Mouse (Mus musculus) Patski (cell line): ENCODE results near the gene Mtus2. TPM values are rescaled to one million over a fixed set of nuclear protein-coding genes. Genes with fewer than 3 reads are reported as not detected.

Experiments
- ATAC-seq: fragments of 100-300 bp; one replicate; pipeline ENCODE4 v1.8.0; 2021
- CTCF ChIA-PET: fragments of 350-600 bp; sonication (Branson Sonifier 250); formaldehyde crosslinking; loops from one replicate; lab custom pipeline; 2022; ENCODE audit warnings: inconsistent platforms; lab: Charles Lee
- POLR2A ChIA-PET: fragments of 350-600 bp; sonication (Branson Sonifier 250); formaldehyde crosslinking; loops from one replicate; lab custom pipeline; 2022; ENCODE audit warnings: antibody characterized with exemption, inconsistent platforms; lab: Charles Lee
- DNase-seq: peaks from one replicate; pipeline ENCODE4 v3.0.0-alpha.2; 2011; ENCODE audit warnings: low read depth, low spot score
- H3K27me3 ChIP-seq: fragments of 371-371 bp; one replicate; pipeline ENCODE4 v1.5.1; 2021
- CTCF ChIP-seq: fragments of 100-300 bp; IDR thresholded peaks from one replicate; pipeline ENCODE4 v1.5.1; 2021
- in situ Hi-C: fragments of 300-500 bp; cut with MboI; formaldehyde crosslinking; loops from 3 replicates; pipeline ENCODE4 v1.11.1; 2018; ENCODE audit warnings: low pct_unique_long_range_greater_than_20kb, mixed read lengths
- polyA plus RNA-seq: library from polyadenylated mRNA; unstranded; gene quantifications from one replicate; pipeline ENCODE4 v1.2.3, GENCODE M21; 2021

The Mtus2 gene
- polyA plus RNA-seq, 1 experiment from 2014 or later, result 1.3 TPM

DNA sequence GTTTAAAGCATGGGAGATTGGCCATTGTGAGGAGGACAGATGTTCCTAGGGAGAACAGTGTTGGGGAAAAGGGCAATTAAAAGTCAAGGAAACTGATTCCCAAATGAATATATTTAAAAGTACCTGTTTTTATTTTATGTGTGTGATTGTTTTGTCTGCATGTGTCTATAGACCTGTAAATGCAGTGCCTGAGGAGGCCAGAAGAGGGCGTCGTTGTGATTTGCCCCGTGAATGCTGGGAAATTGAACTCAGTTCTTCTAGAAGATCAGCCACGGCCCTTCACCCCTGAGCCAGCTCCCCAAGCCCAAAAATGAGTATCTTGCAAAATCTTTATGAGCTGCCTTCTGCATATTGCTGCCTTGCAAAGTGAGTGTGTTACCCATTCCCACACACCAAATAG lies 33.2 kb downstream of the Mtus2 start:
- no peaks in the 10 kb centered on the region for H3K27me3 ChIP-seq
- ChIA-PET CTCF (no interaction called here), POLR2A (no interaction called here)
- DNase-seq, result no peak
- TF ChIP-seq CTCF, result no peak
- in situ Hi-C loops, result no loop called here
- ATAC-seq, result no peak

DNA sequence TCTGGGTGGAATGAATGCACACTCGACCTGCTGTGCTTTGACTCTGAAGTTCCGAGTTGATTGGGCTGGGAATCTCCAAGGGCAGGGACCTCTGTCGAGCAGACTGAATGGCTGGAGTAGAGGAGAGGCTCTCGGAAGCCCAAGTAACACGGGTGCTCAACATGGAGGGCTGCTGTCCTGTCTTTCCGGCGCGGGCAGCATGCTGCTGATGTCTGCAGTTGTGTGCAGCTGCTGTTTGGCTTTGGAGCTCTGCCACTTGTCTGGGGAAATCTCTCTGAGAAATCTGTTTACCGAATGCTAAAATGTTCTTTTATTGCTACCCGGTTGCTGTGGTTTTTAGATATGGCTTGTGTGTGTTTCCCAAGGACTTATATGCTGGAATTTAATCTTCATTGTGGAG lies 33.7 kb downstream of the Mtus2 start:
- DNase-seq, result no peak
- in situ Hi-C loops, result no loop called here
- no peak for TF ChIP-seq CTCF

DNA sequence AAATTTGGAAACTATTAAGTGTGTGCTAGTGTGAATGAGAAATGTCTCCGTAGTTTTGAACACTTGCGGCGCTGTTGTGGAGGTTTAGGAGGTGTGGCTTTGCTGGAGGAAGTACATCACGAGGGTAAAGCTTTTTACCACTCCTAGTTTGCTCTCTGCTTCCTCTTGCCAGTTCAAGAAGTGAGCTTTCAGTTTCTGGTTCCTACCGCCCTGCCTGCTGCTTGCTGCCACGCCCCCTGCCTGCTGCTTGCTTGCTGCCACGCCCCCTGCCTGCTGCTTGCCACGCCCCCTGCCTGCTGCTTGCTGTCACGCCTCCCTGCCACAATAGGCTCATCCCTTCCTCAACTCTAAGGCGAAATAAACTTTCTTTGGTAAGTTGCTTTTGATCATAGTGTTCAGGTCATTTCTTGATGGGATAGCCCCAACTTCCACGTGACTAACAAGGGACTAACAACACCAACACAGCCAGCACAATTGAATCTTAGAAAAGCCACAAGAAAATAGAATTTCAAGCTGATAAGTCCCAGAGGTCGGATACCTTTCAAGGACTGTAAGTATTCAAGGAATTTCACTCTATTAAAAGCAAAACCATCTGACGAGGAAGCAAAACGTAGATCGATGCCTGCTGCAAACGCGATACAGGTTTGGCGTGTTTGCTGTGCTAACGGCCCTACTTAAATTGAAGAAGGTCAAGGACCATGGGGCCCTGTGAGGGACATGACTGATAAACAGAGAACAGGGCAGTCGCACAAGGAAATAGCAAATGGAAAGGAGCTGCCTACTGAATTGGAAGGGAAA lies 35.7 kb downstream of the Mtus2 start:
- CTCF ChIA-PET, result interaction anchor here (1.1 kb wide), 1 partner anchor 10 kb away, joined by 3 read pairs; no protein-coding TSS in a partner anchor
- TF ChIP-seq CTCF, result no peak
- POLR2A ChIA-PET, result no interaction called here

More for the DNA sequence above, 33.7 kb downstream of the Mtus2 start:
- ChIA-PET POLR2A (no interaction called here), CTCF (no interaction called here)
- ATAC-seq, result no peak
- no peaks in the 10 kb centered on the region for H3K27me3 ChIP-seq

DNA sequence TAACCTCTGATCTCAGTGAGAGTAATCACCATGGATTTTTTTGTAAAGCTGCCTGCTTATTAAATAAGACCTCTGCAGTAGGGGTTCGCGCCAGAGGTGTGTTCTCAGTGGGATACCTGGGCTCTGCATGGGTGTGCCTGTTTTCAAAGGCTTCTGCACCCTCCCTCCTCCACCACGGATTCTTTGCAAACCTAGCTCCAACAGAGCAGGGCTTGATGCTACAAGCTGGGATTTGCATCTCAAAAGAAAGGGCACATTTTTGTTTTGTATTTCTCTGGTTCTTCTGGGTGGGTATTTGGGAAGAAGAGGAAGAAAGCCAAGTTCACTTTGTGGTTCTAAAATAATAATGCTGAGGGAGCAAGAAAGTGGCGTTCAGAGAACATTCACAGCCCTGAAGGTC lies 48.1 kb downstream of the Mtus2 start:
- in situ Hi-C loops, result no loop called here
- no peak for DNase-seq
- no peak for TF ChIP-seq CTCF
- POLR2A ChIA-PET, result no interaction called here
- CTCF ChIA-PET, result no interaction called here
- H3K27me3 ChIP-seq, result peaks cover 10% of the 10 kb centered on the region
- ATAC-seq, result no peak

More for the DNA sequence above, 35.7 kb downstream of the Mtus2 start:
- peak; percentile 1 for DNase-seq
- ATAC-seq, result peak; percentile 51
- in situ Hi-C loops, result no loop called here
- no peaks in the 10 kb centered on the region for H3K27me3 ChIP-seq

DNA sequence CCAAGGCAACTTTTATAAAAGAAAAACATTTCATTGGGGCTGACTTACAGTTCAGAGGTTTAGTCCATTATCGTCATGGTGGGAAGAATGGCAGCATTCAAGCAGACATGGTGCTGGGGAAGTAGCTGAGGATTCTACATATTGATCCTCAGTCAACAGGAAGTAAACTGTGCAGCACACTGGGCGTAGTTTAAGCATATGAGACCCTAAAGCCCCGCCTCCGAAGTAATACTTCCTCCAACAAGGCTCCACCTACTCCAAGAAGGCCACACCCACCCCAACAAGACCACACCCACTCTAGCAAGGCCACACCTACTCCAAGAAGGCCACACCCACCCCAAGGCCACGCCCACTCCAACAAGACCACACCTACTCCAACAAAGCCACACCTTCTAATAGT lies 55.0 kb downstream of the Mtus2 start:
- POLR2A ChIA-PET, result no interaction called here
- no peak for DNase-seq
- CTCF ChIA-PET, result no interaction called here
- no peak for ATAC-seq
- TF ChIP-seq CTCF, result no peak
- in situ Hi-C loops, result no loop called here
- peaks cover 9% of the 10 kb centered on the region for H3K27me3 ChIP-seq

DNA sequence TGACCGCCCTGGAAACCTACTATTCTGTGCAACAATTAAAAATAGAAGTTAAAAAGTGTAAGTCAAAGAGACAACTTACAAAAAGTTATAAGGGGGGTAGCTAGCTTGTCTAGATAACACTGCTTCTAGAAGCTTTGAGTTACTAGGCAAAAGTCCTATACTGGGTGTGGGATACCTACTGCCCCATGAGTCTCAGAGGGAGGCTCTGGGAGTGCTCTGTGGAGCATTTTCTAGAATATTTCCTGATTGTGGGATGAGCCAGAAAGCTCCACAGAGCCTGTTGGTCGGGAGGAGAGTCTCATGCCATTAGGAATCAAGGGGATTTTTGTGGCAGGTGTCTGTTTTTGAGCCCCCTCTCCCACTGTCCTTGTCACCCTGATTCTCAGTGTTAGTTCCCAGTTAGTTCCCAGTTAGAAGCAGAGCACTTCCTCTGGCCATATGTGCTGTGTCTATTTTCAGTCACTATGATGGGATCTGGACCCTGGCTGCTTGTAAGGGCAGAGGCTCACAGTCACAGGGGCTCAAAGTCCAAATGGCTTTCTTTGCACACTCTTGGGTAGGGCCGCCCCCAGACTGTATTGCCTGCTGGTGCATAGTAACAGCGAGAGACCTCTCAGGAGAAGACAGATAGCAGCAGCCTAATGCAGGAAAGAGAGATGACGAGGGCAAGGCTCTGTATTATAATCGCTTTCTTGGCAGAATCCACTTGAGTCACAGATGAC lies 57.2 kb downstream of the Mtus2 start:
- ChIA-PET CTCF (no interaction called here), POLR2A (no interaction called here)
- ATAC-seq (no peak), DNase-seq (no peak)
- H3K27me3 ChIP-seq, result peaks cover 13% of the 10 kb centered on the region
- in situ Hi-C loops, result no loop called here
- TF ChIP-seq CTCF, result no peak

DNA sequence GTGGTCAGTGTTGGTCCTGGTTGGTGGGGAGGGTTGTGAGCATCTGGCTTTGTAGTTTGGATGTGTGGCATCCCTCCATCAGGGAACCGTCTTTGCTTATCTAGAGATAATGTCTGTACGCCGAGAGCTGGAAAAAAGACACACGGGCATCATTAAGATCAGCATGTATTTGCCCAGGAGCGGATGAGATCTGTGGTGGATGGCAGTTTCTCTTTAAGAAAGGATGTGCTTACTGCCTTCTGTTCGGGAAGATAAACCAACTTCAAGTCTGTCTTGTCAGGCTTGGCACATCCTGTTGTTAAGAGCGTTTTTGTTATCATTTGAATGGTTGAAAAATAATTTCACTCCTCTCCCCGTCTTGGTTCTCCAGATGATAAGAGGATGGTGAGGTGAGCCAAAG lies 58.3 kb downstream of the Mtus2 start:
- TF ChIP-seq CTCF, result no peak
- DNase-seq (no peak), ATAC-seq (no peak)
- POLR2A ChIA-PET, result no interaction called here
- in situ Hi-C loops, result no loop called here
- H3K27me3 ChIP-seq, result peaks cover 16% of the 10 kb centered on the region
- CTCF ChIA-PET, result interaction anchor here (1.3 kb wide), 1 partner anchor 10 kb away, joined by 4 read pairs; no protein-coding TSS in a partner anchor

DNA sequence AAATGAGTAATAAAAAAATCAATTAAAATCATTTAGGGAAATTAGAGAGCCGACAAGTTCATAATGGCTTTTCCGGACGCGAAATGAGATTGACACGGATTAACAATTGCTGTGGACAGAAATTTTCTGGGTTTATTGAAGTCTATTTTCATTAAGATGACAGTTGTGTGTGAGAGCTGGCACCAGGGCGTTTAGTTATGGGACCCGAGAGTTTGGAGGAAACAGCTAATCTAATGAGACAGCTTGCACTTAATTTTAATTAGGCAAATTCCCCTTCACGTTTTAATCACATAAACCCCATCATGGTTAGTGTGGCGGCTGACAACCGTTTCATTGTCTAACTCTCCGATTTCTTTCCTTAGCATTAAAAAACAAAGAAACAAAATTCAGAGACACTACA lies 60.3 kb downstream of the Mtus2 start:
- CTCF ChIA-PET, result no interaction called here
- TF ChIP-seq CTCF, result no peak
- peaks cover 12% of the 10 kb centered on the region for H3K27me3 ChIP-seq
- no peak for ATAC-seq
- in situ Hi-C loops, result no loop called here
- DNase-seq, result no peak
- POLR2A ChIA-PET, result no interaction called here

DNA sequence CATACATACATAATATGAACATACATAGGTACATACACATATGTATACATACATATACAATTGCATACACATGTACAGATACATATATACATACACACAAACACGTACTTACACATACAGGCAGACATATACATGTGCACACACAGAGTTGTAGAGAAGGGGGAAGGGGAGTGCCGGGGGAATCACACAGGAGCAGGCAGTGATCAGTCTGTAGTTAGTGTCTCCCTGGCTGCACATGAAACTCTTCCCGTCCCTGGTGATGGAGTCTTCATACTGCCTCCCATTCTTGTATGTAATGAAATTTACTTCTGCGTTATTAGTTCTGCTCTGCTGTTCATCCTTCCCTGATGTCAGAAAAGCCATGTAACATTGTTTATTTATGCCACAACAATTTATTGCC lies 65.7 kb downstream of the Mtus2 start:
- no peak for TF ChIP-seq CTCF
- ChIA-PET CTCF (no interaction called here), POLR2A (no interaction called here)
- ATAC-seq (no peak), DNase-seq (no peak)
- in situ Hi-C loops, result no loop called here
- peaks cover 7% of the 10 kb centered on the region for H3K27me3 ChIP-seq

DNA sequence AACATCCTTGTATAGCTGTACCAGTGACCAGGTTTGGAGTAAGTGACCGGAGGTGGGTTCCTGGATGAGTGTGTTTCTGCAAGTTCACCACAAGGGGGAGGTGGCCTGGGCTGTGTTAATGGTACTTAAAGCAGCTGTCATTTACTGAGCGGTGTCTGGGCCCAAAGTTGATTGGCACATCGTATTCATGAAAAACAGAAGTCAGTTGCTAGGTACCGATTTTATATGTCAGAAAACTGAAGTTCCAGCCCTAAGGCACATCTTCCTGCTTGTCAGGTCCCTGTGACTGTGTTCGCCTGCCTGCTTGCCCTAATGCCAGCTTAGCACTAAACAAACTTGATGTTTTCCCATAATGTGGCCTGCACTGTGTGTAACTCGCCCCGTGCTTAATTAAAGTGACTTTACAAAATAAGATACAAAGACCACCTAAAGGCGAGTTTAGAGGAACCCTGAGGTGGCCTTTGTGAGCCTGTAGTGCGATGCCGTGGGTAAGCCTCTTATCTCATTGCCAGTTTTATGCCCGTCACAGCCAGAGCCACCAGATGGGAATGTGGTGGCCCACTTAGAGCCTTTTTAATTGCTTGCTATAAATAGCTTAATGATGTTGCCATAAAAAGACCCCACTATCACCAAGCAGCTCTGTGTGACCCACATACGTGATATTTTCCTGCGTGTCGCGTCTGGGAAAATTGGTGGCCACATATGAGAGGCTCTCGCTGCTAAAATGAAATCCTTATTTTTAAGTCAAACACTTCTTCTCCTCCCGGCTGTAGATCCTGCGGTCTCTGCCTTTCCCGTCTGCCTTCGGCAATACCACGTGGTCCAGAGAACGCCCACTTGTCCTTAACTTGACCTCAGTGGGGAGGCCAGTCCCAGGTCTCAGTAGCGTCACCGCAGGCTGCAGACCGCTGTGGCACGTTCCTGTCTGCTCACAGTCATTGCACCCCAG lies 69.6 kb downstream of the Mtus2 start:
- in situ Hi-C loops, result no loop called here
- ChIA-PET CTCF (interaction anchor here (1.1 to 1.5 kb wide), 2 partner anchors 10 to 11 kb away, joined by 3 to 4 read pairs; no protein-coding TSS in a partner anchor), POLR2A (no interaction called here)
- no peak for DNase-seq
- no peaks in the 10 kb centered on the region for H3K27me3 ChIP-seq
- peak; percentile 54 for TF ChIP-seq CTCF
- no peak for ATAC-seq
